Mouse (Mus musculus) T-helper 17 cell (primary cell): ENCODE results near the gene Otulinl.

Experiments used
- in situ Hi-C, 2 experiments: fragments of 300-600 bp; cut with MboI, MseI; formaldehyde crosslinking; loops; 1 replicate in 1 of 2; 2 replicates in 1 of 2; pipeline ENCODE4 v1.15.1; 2025; ENCODE audit warnings: high pct_unique_total_duplicates in 2 of 2

Otulinl gene

DNA sequence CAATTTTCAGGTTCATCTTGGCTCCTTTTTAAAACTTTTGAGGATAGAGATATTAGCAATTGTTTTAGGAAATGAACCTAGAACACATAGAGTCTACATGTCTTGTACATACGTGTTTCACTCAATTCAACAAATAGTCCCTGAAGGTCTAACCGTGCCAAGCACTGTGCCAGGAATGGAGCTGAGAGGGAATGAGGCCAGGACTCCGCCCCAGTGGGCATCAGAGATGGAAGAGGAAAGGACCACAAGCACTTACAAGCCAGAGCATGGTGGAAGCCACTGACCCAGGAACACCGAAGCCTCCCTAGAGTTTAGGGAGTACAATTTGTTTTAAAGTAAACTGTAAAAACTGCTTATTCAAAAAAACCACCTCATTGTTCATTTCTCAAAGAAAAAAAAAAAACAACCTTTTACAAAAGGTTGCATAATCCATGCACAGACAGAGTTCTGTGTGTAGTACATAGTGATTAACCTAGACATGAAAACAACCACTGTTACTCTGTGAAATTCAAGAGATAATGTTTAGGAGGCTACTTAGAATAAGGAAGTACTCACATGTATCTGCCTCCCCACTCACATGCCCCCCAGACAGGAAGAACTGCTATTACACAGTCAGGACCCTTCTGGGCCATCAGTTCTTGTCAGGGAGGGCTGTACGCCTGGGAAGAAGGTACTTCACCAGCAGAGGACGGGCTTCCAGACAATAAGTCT is 60.7 kb downstream of the Otulinl start:
- in situ Hi-C loops = no loop called here

DNA sequence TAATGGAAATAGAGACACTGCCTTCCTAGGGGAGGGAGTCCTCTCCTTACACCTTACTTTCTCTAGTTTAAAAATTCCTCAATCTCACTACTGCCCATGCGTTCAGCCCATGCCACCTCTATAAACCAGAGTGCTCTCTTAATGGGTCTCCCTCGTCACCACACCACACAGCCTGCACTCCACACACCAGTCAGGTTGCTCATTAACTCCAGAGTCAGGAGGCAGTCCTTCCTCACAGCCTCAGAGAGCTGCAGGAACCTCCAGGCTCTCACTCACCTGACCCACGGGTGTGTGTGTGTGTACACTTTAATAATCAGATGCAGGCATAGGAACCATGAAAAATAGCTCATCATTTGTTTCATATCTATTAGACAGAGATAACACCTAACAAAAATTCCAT is 61.7 kb downstream of the Otulinl start:
- in situ Hi-C loops = no loop called here

DNA sequence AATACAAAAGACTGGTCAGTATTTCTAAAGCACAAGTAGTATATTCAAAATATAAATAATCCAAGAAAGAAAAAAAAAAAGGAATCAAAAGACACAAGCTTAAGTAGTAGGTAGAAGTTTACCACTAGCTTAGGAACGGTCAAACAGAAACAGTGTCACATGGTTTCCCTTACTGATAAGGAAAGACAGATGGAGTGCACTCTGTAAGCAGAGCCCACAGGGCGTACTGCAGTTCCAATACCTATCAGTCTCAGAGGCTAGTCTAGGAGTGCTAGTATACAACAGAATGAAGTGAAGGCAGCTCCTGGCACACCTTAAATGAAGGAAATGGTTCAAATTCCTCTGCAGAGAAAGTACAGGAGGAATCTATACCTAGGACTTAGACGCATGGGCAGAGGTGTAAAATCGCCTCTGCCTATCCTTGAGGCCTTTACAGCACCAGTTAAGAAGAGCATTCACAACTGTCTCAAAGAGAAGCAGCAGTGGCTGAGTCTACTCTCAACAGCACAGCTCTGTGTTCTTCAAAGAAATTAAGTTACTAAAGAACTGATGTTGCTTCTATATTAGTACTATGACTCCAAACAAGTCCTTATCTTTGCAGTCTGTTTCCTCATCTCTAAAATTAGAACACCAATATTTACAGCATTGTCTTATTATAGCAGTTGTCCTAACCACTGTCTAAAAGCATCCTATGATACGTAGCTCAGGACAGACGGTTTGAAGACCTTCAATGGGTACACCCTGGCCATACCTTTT is 62.4 kb downstream of the Otulinl start:
- in situ Hi-C loops = no loop called here

DNA sequence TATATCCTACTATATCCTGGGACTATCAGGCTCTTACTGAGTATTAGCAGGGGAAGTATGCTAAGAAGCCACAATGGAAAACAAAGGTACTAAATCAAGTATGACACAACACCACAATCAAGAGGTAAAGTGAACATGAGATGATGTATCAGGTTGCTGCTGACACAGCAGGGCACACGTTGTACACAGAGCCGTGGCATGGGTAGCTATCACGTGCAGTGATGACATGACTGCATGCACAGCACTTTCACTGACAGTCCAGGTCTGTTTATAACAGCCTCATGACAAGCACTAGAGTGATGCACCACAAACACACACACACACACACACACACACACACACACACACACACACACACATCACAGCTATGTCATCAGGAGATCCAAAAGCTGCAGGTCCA is 64.2 kb downstream of the Otulinl start:
- in situ Hi-C loops = no loop called here

DNA sequence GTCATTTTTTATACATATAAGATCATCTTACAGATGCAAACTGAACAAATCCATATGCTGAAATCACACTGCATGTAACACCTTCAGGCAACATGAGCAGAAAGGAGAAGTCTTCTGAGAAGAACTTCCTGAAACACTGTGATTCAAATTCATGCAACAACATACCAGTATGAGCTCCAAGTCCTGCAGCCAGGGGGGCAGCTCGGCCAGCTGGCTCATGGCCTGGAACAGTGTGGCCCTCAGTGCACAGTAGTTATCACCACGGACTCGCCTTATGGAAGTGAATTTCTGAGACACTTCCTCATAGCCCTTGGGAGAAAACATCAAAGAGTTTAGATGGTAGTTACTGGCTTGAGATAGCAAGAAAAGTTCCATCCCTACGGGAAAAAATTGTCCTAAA is 65.2 kb downstream of the Otulinl start:
- in situ Hi-C loops = no loop called here

DNA sequence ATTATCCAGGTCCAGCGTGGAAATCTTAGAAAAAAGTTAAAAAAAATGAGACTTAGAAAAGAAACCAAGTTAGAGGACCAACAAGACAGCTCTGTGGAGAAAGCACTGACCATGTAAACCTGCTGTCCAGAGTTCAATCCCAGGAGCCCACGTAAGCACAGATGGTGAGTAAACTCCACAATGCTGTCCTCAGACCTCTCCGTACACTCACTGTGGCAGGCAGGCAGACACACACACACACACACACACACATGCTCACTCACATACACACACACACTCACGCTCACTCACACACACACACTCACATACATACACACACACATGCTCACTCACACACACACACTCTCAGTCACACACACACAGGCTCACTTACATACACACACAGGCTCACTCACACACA is 68.1 kb downstream of the Otulinl start:
- in situ Hi-C loops = no loop called here

DNA sequence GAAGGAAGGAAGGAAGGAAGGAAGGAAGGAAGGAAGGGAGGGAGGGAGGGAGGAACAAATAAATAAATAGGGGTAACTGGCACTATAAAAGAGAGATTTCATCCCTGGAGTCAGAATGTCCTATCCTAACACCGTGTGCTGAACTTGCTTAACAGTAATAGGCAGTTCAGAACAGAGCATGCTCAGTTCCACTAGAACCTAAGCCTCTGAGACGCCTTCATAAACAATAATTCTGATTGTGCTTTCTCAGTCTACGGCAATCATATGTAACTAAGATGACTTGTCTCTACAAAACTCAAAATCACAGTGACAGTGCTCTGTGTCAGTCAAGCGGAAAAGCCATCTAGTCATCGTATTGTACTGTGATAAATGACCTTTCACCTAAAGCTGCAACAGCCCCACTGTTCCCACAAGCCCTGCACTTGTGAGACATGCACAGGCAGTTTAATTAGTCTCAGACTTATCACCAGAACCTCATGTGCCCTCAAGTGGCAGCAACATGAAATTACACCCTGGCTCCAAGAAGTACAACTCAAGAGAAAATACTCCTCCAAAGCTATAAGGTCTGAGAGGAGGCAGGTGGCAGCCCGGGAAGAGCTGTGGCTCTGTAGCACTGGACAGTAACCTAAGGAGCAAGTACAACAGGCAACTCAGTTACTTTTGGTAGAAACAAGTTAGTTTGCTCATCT is 68.7 kb downstream of the Otulinl start:
- in situ Hi-C loops = no loop called here

DNA sequence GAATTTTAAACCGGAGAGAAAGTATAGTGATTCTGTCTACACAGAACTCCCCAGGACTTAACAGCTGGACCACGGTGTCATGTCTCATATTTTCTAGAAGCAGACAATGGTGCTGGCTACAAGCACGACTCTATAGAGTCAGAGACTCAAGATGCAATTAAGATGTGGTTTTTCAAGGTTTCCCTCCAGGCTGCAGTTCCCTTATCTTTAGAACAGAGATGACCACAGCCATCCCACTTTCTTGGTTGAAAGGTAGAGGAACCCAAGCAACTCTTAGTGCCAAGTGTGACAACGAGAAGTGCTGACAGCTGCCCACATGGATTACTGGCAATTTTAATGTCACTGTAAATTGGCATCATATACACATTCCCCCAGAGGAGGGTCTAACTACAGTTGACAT is 71.8 kb downstream of the Otulinl start:
- in situ Hi-C loops = no loop called here

DNA sequence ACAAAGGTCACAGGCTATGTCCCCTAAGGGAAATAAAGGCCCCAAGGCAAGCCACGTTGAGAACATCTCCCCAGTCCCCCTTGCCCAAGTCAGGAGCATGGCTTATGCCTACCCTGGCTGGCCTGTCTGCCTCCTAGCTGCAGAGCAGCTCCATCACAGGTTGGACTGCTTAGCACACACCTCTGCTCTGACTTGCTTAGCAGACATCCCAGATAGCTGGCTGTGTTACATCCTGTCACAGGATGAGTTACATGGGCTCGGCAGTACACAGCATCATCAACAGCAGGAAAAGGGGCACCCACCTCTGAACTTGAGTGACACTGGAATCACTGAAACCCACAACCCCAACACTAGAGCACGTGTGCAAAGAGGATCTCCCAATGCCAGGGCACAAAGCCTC is 76.1 kb downstream of the Otulinl start:
- in situ Hi-C loops = no loop called here
